Mouse (Mus musculus) erythroblast, embryonic 14.5 days (primary cell): Measurements from ENCODE around the gene Tspan14. TPM values are rescaled to one million over a fixed set of nuclear protein-coding genes. Genes with fewer than 3 reads are reported as not detected.

Source experiments
- H3K27me3 ChIP-seq: 2 replicates; pipeline ENCODE4 v1.6.1; 2012; ENCODE audit warnings: inconsistent platforms; ENCODE audit not compliant: control insufficient read depth
- H3K36me3 ChIP-seq: 2 replicates; pipeline ENCODE4 v1.6.1; 2012; ENCODE audit warnings: mild to moderate bottlenecking, inconsistent platforms; ENCODE audit not compliant: control insufficient read depth
- H3K4me1 ChIP-seq: 2 replicates; pipeline ENCODE4 v1.6.1; 2012; ENCODE audit warnings: inconsistent platforms; ENCODE audit not compliant: control insufficient read depth
- H3K4me3 ChIP-seq: replicated peaks from 2 replicates; pipeline ENCODE3; 2012; ENCODE audit warnings: moderate library complexity, mild to moderate bottlenecking, inconsistent platforms
- H3K9me3 ChIP-seq: 2 replicates; pipeline ENCODE4 v1.6.1; 2012; ENCODE audit warnings: low read length, inconsistent platforms, mixed read lengths; ENCODE audit not compliant: control insufficient read depth
- GATA1 ChIP-seq: IDR thresholded peaks from 2 replicates; pipeline ENCODE4 v1.6.1; 2012; ENCODE audit warnings: low read length, inconsistent platforms, mixed read lengths
- TAL1 ChIP-seq: IDR thresholded peaks from 3 replicates; pipeline ENCODE4 v1.6.1; 2012; ENCODE audit warnings: low read length, inconsistent platforms, mixed read lengths
- polyA plus RNA-seq: library from polyadenylated mRNA; stranded (reverse); fragments of >175 nt; gene quantifications from 2 replicates; pipeline ENCODE4 v1.2.3, GENCODE M21; 2012

Gene Tspan14
- polyA plus RNA-seq, 1 experiment: 0.33 TPM

GRCm38 (mm10) chr14:40931115-40931829 is 35.3 kb downstream of the Tspan14 start:
- no peaks in the 10 kb centered on the region for H3K9me3 ChIP-seq
- H3K4me3 ChIP-seq: no peak overlapping the region
- H3K36me3 ChIP-seq: peaks cover 14% of the 10 kb centered on the region
- H3K4me1 ChIP-seq: peaks cover 61% of the 10 kb centered on the region
- H3K27me3 ChIP-seq: no peaks in the 10 kb centered on the region
- TF ChIP-seq TAL1 (no peak), GATA1 (no peak)

DNA sequence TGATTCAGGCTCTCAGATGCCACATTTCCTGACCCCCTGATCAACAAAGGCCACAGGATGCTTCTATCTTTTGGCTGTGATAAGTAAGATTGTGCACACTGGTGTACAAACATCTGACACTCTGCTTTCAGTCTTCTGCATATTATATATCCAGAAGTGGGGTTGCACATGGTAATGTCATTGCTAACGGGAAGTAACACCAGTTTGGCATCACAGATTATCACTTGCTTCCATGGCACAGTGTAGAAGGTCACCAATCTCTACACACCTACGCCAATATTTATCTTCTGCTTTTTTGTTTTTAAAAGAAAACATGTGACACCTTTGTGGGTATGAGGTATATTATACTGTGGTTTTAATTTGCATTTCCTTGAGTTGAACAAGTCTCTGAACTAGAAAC is 36.7 kb downstream of the Tspan14 start:
- Histone ChIP-seq H3K4me1 (peaks cover 58% of the 10 kb centered on the region), H3K9me3 (no peaks in the 10 kb centered on the region), H3K4me3 (no peak overlapping the region), H3K36me3 (peaks cover 14% of the 10 kb centered on the region), H3K27me3 (no peaks in the 10 kb centered on the region)
- no peak for TF ChIP-seq GATA1
- no peak for TF ChIP-seq TAL1

DNA sequence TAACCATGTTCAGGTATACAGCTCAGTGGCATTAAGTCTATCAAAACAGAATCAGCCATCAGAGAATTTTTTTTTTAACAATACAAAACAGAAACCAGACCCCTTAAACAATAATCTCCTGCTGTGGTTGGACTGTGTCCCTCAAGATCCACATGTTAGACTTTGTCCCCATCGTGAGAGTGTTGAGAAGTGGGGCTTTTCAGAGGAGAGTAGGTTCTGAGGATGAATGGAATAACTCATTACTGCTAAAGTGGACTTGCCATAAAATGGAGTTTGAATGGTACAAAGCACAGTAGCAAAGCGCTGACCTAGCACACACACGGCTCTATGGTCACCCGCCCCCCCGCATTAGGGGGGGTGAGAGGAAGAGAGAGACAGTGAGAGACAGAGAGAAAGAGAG is 37.7 kb downstream of the Tspan14 start:
- peaks cover 59% of the 10 kb centered on the region for H3K4me1 ChIP-seq
- H3K36me3 ChIP-seq: peaks cover 16% of the 10 kb centered on the region
- no peaks in the 10 kb centered on the region for H3K9me3 ChIP-seq
- no peaks in the 10 kb centered on the region for H3K27me3 ChIP-seq
- no peak for TF ChIP-seq TAL1
- TF ChIP-seq GATA1: no peak
- no peak overlapping the region for H3K4me3 ChIP-seq

DNA sequence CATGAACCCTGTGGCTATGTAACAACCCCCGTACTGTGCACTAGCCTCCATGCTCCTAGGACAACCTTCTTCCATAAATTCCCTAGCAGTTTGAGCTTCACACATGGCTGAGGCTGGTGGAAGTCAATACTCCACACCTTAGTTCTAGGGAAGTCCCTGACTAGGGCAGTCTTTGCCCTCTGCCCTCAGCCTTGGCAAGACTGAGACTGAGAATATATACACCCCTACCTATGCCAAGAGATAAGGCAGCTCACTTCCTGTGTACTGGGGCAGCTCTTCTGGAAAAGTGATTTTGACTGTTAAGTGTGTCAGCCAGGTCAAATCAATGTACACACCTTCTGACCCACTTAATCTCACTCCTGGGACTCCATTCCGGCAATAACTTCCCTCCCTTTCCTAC is 39.6 kb downstream of the Tspan14 start:
- H3K27me3 ChIP-seq: no peaks in the 10 kb centered on the region
- no peaks in the 10 kb centered on the region for H3K9me3 ChIP-seq
- H3K36me3 ChIP-seq: peaks cover 14% of the 10 kb centered on the region
- TF ChIP-seq TAL1 (no peak), GATA1 (no peak)
- no peak overlapping the region for H3K4me3 ChIP-seq
- peaks cover 58% of the 10 kb centered on the region for H3K4me1 ChIP-seq

DNA sequence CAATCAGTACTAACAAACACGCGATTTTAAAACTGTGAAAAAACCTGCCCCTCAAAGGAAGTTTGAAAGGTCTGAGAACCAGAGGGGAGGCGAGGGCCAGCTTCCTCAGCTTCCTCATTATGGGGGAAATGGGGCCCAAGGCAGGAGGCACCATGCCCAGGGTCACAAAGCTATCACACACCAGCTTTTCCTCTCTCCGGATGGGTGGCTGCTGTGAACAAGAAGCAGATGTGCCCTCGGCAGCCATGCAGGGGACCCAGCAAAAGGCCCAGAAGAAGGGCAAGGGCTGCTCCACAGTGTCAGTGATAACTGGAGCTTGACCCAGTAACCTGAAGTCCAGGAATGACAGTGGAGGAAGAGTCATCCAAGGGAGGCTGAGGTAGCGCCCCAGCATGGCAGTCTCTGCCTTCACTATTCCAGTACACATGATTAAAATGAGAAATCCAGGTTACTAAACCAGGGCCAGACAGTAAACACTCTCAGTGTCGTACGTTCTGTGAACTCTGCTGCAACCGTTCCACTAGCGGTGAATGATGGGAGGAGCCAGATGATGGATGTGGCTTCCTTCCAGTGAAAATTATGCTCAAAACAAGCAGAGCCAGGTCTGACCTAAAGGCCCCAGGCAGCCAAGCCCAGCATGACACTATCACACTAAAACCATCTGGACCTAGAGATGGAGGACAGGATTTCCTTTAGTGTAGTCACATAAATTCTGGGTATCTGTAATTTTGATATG is 42.1 kb downstream of the Tspan14 start:
- peaks cover 53% of the 10 kb centered on the region for H3K4me1 ChIP-seq
- H3K36me3 ChIP-seq: peaks cover 22% of the 10 kb centered on the region

DNA sequence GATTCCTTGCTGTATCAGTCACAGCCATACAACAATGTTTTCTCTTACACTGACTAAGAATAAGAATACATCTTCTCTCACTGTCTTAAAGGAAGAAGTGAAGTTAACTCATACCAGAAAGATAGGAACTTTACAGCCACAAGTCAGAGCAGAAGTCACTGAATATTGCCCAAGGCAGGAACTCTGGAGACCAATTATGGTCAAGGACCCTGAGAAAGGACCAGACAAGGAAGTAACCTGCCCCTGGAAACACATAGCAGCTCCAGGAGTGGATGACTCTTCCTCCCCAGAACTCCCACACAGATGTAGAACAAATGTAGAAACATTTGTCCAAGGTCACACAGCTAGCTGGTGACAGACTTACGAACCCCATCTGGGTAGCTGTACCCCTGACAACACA is 45.4 kb downstream of the Tspan14 start:
- H3K4me3 ChIP-seq: no peak overlapping the region
- TF ChIP-seq GATA1: no peak
- no peak for TF ChIP-seq TAL1
- H3K4me1 ChIP-seq: peaks cover 46% of the 10 kb centered on the region
- H3K9me3 ChIP-seq: no peaks in the 10 kb centered on the region
- no peaks in the 10 kb centered on the region for H3K27me3 ChIP-seq
- H3K36me3 ChIP-seq: peaks cover 35% of the 10 kb centered on the region

More for the DNA sequence above, 42.1 kb downstream of the Tspan14 start:
- TF ChIP-seq GATA1 (no peak), TAL1 (no peak)
- Histone ChIP-seq H3K4me3 (peak overlapping the region; percentile 8), H3K27me3 (no peaks in the 10 kb centered on the region), H3K9me3 (no peaks in the 10 kb centered on the region)

DNA sequence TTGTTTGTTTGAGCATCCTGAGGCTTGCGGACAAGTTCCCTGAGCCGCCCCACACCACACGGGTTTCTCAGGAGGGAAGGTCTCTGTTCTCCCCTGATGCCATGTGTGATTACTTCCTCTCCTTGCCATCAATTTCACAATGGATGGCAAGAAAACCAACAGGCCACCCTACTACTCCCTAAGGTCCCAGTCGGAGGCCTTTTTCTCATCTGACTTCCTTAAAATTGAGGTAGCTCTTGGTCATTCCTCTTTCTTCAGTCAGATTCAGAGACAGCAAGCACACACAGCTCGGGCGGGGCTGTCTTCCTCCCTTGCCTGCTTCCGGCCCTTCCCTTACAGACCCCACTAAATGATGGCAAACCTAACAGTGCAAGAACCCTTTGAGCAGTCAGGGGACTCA is 47.1 kb downstream of the Tspan14 start:
- Histone ChIP-seq H3K4me3 (no peak overlapping the region), H3K36me3 (peaks cover 46% of the 10 kb centered on the region), H3K9me3 (no peaks in the 10 kb centered on the region), H3K27me3 (no peaks in the 10 kb centered on the region), H3K4me1 (peaks cover 33% of the 10 kb centered on the region)
- no peak for TF ChIP-seq TAL1
- no peak for TF ChIP-seq GATA1

- Histone ChIP-seq H3K27me3 (no peaks in the 10 kb centered on the region), H3K4me1 (peaks cover 27% of the 10 kb centered on the region), H3K9me3 (no peaks in the 10 kb centered on the region), H3K4me3 (no peak overlapping the region), H3K36me3 (peaks cover 51% of the 10 kb centered on the region)
- TF ChIP-seq GATA1 (no peak), TAL1 (no peak)
These were observed 48.1 kb downstream of the Tspan14 start for GRCm38 (mm10) chr14:40918477-40918876.

DNA sequence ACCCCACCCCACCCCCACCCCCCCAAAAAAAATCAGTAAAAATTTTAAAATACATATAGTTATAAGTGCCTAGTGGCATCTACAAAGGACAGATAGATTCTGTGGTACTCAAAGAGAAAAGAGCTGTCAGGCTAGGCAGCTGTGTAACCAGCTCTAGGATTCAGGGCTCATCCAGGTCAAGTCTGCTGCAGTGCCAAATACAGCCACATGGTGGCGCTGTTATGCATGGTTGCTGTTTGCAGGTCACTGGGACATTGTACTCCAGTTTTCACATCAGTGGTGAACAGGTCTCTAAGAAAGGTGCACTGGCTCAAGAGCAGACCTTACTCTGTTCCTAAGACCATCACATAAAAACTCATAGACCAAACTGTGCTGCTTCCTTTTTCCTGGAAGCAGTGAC is 49.0 kb downstream of the Tspan14 start:
- H3K36me3 ChIP-seq: peaks cover 55% of the 10 kb centered on the region
- TF ChIP-seq GATA1: no peak
- TF ChIP-seq TAL1: no peak
- no peak overlapping the region for H3K4me3 ChIP-seq
- peaks cover 23% of the 10 kb centered on the region for H3K4me1 ChIP-seq
- no peaks in the 10 kb centered on the region for H3K9me3 ChIP-seq
- H3K27me3 ChIP-seq: no peaks in the 10 kb centered on the region

- Histone ChIP-seq H3K27me3 (no peaks in the 10 kb centered on the region), H3K4me1 (peaks cover 17% of the 10 kb centered on the region), H3K9me3 (no peaks in the 10 kb centered on the region), H3K36me3 (peaks cover 58% of the 10 kb centered on the region), H3K4me3 (no peak overlapping the region)
- TF ChIP-seq GATA1 (no peak), TAL1 (no peak)
These were observed 49.9 kb downstream of the Tspan14 start for GRCm38 (mm10) chr14:40916667-40917066.
